Mouse (Mus musculus): ENCODE measurements at regions not wholly inside any gene's neighbourhood (a gene's known extent, or its start where the extent isn't known, plus 50 kb on each side); places are given as distances from the start of the nearest gene placed in this dataset.

- TF ChIP-seq CTCF (IDR thresholded peaks at IDR 0.05; ENCODE audit: low read depth), result no peak
- no peak for ATAC-seq
- 64% methylated on average over 8 of the region's 9 CpGs for WGBS
- Histone ChIP-seq H3K4me3 (ENCODE audit: low read length) (no peak overlapping the region), H3K4me2 (ENCODE audit: low read depth, low read length) (no peak overlapping the region), H3K36me3 (ENCODE audit: insufficient read depth, low read length) (no peaks in the 10 kb centered on the region), H3K4me1 (ENCODE audit: insufficient read depth, low read length) (no peaks in the 10 kb centered on the region), H3K9me3 (ENCODE audit: low read length) (no peaks in the 10 kb centered on the region), H3K27ac (no peak overlapping the region), H3K27me3 (ENCODE audit: insufficient read depth, low read length) (no peaks in the 10 kb centered on the region), H3K9ac (replicated peaks; ENCODE audit: low read length) (no peak overlapping the region)
- no peak for DNase-seq (ENCODE audit: low spot score)
These were observed 273.4 kb downstream of the Kcnrg start for GRCm38 (mm10) chr14:61880514-61881259.

DNA sequence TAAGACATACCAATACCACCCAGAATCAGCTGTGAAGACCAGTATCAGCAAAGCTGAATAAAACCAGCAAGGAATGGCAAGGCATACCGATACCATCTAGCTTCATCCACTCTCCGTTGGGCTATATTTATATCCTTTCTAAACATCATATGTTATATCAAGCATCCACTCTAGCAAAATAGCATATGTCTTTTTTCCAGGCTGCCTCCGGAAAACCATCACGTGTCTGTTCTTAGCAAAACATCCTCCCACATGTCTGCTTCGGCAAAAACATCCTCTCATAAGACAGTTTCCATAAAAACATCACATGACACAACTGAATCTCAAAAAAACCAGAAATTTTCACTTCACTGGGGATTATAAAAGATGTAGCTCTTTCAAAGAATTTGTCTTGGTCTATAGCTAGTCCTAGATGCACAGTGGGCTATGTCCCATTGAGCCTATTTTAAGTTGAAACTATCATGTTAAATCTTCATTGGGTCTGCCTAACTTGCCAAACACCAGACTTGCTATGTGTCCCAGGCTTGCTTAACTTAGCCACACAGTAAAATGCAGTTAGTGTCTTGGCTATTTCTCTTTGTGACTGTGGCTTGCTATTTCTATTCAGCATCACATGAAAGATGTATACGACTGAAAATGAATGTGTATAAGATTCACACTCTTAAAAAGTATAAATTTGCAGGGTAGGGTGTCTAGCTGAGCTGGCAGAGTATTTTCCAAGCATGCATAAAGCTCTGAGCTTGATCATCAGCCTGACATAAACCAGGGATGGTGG is 278.2 kb downstream of the Kcnrg start:
- no peaks in the 10 kb centered on the region for H3K9me3 ChIP-seq (ENCODE audit: low read length)
- H3K27me3 ChIP-seq (ENCODE audit: insufficient read depth, low read length), result no peaks in the 10 kb centered on the region
- no peak for TF ChIP-seq CTCF (IDR thresholded peaks at IDR 0.05; ENCODE audit: low read depth)
- H3K27ac ChIP-seq, result no peak overlapping the region
- ATAC-seq (no peak), DNase-seq (ENCODE audit: low spot score) (no peak)
- H3K4me1 ChIP-seq (ENCODE audit: insufficient read depth, low read length), result no peaks in the 10 kb centered on the region
- WGBS, result 89% methylated on average over 6 of the region's 6 CpGs
- H3K4me3 ChIP-seq (ENCODE audit: low read length), result no peak overlapping the region
- H3K9ac ChIP-seq (replicated peaks; ENCODE audit: low read length), result no peak overlapping the region
- no peak overlapping the region for H3K4me2 ChIP-seq (ENCODE audit: low read depth, low read length)
- H3K36me3 ChIP-seq (ENCODE audit: insufficient read depth, low read length), result no peaks in the 10 kb centered on the region

GRCm38 (mm10) chr14:61889626-61890025 is 282.4 kb downstream of the Kcnrg start:
- Histone ChIP-seq H3K4me1 (ENCODE audit: insufficient read depth, low read length) (no peaks in the 10 kb centered on the region), H3K27me3 (ENCODE audit: insufficient read depth, low read length) (no peaks in the 10 kb centered on the region), H3K27ac (no peak overlapping the region), H3K9ac (replicated peaks; ENCODE audit: low read length) (no peak overlapping the region), H3K4me2 (ENCODE audit: low read depth, low read length) (no peak overlapping the region), H3K36me3 (ENCODE audit: insufficient read depth, low read length) (no peaks in the 10 kb centered on the region), H3K9me3 (ENCODE audit: low read length) (no peaks in the 10 kb centered on the region), H3K4me3 (ENCODE audit: low read length) (no peak overlapping the region)
- ATAC-seq, result no peak
- no peak for TF ChIP-seq CTCF (IDR thresholded peaks at IDR 0.05; ENCODE audit: low read depth)
- WGBS, result 90% methylated on average over 8 of the region's 8 CpGs
- DNase-seq (ENCODE audit: low spot score), result no peak

DNA sequence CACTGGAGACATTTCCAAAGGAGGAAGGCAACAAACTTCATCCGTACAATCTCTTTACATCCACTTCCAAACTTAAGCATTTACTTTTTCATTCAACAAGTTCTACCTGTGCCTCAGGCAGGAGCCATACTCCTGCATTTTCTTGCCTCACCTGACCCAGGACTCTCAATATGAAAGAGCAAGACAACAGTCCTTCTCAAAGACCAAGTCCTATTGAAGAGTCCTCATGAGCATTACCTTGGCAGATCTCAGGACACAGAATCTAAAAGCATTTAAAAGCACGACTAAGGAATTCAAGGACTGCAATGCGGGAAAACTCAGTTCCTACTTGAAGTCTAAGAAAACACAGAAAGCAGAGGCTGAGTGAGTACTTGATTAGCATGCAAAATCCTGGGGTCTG is 286.5 kb downstream of the Kcnrg start:
- H3K9me3 ChIP-seq (ENCODE audit: low read length), result no peaks in the 10 kb centered on the region
- H3K4me2 ChIP-seq (ENCODE audit: low read depth, low read length), result no peak overlapping the region
- H3K4me1 ChIP-seq (ENCODE audit: insufficient read depth, low read length), result no peaks in the 10 kb centered on the region
- no peak for TF ChIP-seq CTCF (IDR thresholded peaks at IDR 0.05; ENCODE audit: low read depth)
- no peak overlapping the region for H3K9ac ChIP-seq (replicated peaks; ENCODE audit: low read length)
- no peaks in the 10 kb centered on the region for H3K36me3 ChIP-seq (ENCODE audit: insufficient read depth, low read length)
- 83% methylated on average over 3 of the region's 3 CpGs for WGBS
- H3K27me3 ChIP-seq (ENCODE audit: insufficient read depth, low read length), result no peaks in the 10 kb centered on the region
- DNase-seq (ENCODE audit: low spot score) (no peak), ATAC-seq (no peak)
- no peak overlapping the region for H3K4me3 ChIP-seq (ENCODE audit: low read length)
- no peak overlapping the region for H3K27ac ChIP-seq

DNA sequence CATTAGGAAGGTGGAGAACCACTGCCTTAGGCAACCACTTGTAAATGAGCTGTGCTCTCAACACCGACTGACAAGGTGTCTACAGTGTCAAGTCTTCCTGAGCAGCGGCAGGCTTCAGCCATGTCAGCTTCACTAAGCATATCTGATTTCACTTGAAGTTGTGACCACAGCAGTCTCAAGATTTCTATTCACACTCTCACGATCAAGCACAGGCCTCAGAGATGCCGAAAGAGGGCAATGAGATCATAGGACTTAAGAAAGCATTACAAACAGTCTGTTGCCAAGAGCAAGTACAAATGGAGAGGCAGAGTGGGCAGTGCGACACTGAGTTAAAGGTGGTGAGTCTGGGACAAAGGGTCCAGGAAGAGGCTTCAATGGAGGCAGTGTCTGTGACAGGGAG is 289.6 kb downstream of the Kcnrg start:
- WGBS, result 85% methylated on average over 5 of the region's 5 CpGs
- Histone ChIP-seq H3K27me3 (ENCODE audit: insufficient read depth, low read length) (no peaks in the 10 kb centered on the region), H3K4me2 (ENCODE audit: low read depth, low read length) (no peak overlapping the region), H3K27ac (no peak overlapping the region), H3K36me3 (ENCODE audit: insufficient read depth, low read length) (no peaks in the 10 kb centered on the region), H3K4me1 (ENCODE audit: insufficient read depth, low read length) (no peaks in the 10 kb centered on the region), H3K9me3 (ENCODE audit: low read length) (peaks cover under 1% of the 10 kb centered on the region; the same call in 1 of the 2 replicates), H3K4me3 (ENCODE audit: low read length) (no peak overlapping the region), H3K9ac (replicated peaks; ENCODE audit: low read length) (no peak overlapping the region)
- no peak for DNase-seq (ENCODE audit: low spot score)
- TF ChIP-seq CTCF (IDR thresholded peaks at IDR 0.05; ENCODE audit: low read depth), result no peak
- no peak for ATAC-seq

DNA sequence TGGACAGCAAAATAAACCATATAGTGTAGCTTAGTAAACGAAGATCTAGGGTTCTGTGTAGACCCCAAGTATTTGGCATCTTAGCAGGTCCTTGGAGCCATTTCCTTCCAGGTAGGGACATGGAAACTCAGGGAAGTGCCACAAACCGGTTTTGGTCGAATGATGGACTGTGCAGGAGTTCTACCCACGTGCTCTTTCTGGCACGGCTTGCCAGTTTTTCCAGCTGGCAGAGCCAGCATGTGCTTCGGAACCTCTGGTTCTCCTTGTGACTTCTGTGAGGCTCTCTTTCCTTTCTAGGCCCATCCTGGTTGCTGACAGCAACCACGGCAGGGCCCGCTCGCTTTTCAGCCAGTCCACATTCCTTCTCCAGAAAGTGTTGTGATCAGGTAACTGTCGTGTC is 291.4 kb downstream of the Kcnrg start:
- Histone ChIP-seq H3K27me3 (ENCODE audit: insufficient read depth, low read length) (no peaks in the 10 kb centered on the region), H3K4me3 (ENCODE audit: low read length) (no peak overlapping the region)
- WGBS, result 87% methylated on average over 10 of the region's 10 CpGs

More for the DNA sequence above, 291.4 kb downstream of the Kcnrg start:
- Histone ChIP-seq H3K9me3 (ENCODE audit: low read length) (peaks cover 2% of the 10 kb centered on the region; the same call in 1 of the 2 replicates), H3K9ac (replicated peaks; ENCODE audit: low read length) (no peak overlapping the region), H3K27ac (no peak overlapping the region), H3K4me1 (ENCODE audit: insufficient read depth, low read length) (no peaks in the 10 kb centered on the region), H3K4me2 (ENCODE audit: low read depth, low read length) (no peak overlapping the region), H3K36me3 (ENCODE audit: insufficient read depth, low read length) (no peaks in the 10 kb centered on the region)
- ATAC-seq, result no peak
- no peak for TF ChIP-seq CTCF (IDR thresholded peaks at IDR 0.05; ENCODE audit: low read depth)
- DNase-seq (ENCODE audit: low spot score), result no peak
